Mouse (Mus musculus): Measurements from ENCODE around the gene Sf3b3.

DNA sequence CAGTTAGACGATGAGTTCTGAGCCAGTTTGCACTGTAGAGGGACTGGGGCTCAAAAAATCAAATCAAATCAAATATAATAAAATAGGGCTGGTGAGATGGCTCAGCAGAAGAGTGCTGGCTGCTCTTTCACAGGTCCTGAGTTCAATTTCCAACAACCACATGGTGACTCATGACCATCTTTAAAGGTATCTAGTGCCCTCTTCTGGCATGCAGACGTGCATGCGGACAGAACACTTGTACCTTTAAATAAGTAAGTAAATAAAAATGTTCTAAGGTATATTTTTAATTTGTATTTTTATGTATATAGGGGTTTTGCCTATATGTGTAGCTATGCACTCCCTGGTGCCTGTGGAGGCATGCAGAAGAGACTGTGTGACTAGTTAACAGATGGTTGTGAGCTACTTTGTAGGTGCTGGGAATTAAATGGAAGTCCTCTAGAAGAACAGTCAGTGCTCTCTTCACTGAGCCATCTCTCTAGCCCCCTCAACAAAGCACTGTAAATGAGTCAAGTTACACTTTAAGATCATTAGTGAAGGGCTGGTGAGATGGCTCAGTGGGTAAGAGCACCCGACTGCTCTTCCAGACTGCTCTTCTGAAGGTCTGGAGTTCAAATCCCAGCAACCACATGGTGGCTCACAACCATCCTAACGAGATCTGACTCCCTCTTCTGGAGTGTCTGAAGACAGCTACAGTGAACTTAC lies 10.3 kb upstream of the Sf3b3 start:
- no peak for TF ChIP-seq CTCF (IDR thresholded peaks at IDR 0.05; ENCODE audit: low read depth, low read length)
- no peak for TF ChIP-seq GATA1 (IDR thresholded peaks at IDR 0.05; ENCODE audit: borderline replicate concordance, low read length)
- no peak for TF ChIP-seq TAL1 (conservative IDR thresholded peaks at IDR 0.05; ENCODE audit: low read depth, low read length)

All from G1E (cell line).